Mouse (Mus musculus) adrenal gland, adult 2 months (tissue): ENCODE data around the gene Nfic. TPM values are rescaled to one million over a fixed set of nuclear protein-coding genes. Genes with fewer than 3 reads are reported as not detected.
A peak's percentile ranks its signal among the peaks of the same experiment; 100 is the strongest.

ENCODE experiments used
- DNase-seq: peaks from one replicate; pipeline ENCODE4 v3.0.0; 2021
- polyA plus RNA-seq: library from polyadenylated mRNA; depleted of rRNA; stranded (reverse); fragments of >200 nt; gene quantifications from 2 replicates; pipeline ENCODE4 v1.2.3, GENCODE M21; 2012
- total RNA-seq, 2 experiments: library from RNA; stranded (reverse); gene quantifications; 2 replicates each; pipeline ENCODE4 v1.2.3; 2021

Gene Nfic
- total and polyA plus RNA-seq, 3 experiments, result 80.8 to 171 (median 126) TPM

- no peak for DNase-seq
Observed at GRCm38 (mm10) chr10:81485479-81486018, 30.1 kb upstream of the Nfic start.

GRCm38 (mm10) chr10:81485060-81485449 is 29.6 kb upstream of the Nfic start:
- DNase-seq, result no peak

DNA sequence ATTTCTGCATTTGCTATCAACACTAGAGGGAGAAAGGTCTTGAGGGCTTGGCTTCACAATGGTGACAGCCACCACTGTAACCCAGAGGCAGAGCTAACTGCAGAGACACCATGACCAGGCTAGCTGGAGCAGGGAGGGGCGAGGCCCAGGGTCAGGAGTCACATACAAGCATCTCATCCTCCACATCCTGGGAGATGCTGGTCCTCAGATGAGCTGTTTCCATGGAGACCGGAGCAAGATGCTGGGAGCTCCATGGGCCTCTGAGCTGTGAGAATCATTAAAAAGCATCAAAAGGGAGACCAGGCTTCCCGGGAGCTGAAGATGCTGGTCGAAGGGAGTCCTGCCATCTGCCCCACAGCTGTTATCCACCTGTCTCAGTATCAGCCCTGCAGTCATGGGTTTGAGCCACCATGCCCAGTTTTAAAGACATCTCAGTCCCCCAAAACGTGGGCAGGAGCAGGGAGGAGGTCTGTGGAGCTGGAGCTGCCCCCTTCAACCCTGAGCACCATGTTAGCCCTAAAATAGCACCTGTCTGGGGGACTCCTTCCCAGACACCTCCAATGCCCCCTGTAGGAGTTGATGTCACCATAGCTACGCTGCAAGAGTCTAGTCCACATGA is 29.1 kb upstream of the Nfic start:
- no peak for DNase-seq

DNA sequence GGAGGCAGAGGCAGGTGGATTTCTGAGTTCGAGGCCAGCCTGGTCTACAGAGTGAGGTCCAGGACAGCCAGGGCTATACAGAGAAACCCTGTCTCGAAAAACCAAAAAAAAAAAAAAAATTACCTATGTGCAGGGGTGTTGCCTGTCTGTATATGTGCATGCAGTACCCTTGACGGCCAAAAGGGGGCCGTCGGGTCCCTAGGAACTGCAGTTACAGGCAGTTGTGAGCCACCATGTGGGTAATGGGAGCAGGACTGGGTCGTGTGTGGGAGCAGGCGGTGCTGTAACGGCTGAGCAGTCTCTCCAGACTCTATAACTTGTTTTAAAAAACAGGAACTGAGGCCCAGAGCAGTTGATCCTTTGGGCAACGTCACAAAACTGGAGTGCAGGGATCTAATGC is 28.5 kb upstream of the Nfic start:
- DNase-seq, result no peak

DNA sequence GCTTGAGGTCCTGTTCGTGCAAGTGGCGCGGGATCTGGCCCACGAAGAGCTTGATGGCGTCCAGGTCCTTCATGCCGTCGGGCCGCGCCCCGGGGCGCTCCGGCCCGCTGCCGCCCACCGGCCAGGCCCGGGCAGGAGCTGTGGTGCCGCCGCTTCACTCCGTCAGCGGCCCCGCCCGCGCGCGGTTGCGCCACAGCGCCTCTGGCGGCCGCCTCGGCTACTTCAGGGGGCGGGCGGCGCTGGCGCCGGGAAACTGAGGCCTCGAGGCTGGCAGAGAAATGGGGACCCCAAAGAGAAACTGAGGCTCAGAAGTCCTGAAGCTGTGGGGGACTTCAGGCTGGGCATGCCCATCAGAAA is 27.1 kb upstream of the Nfic start, which contains the start of gene Celf5:
Gene Celf5, minus strand, starts transcription at position 177 of the 357 bp plus-strand sequence.
- peak; percentile 65 for DNase-seq

DNA sequence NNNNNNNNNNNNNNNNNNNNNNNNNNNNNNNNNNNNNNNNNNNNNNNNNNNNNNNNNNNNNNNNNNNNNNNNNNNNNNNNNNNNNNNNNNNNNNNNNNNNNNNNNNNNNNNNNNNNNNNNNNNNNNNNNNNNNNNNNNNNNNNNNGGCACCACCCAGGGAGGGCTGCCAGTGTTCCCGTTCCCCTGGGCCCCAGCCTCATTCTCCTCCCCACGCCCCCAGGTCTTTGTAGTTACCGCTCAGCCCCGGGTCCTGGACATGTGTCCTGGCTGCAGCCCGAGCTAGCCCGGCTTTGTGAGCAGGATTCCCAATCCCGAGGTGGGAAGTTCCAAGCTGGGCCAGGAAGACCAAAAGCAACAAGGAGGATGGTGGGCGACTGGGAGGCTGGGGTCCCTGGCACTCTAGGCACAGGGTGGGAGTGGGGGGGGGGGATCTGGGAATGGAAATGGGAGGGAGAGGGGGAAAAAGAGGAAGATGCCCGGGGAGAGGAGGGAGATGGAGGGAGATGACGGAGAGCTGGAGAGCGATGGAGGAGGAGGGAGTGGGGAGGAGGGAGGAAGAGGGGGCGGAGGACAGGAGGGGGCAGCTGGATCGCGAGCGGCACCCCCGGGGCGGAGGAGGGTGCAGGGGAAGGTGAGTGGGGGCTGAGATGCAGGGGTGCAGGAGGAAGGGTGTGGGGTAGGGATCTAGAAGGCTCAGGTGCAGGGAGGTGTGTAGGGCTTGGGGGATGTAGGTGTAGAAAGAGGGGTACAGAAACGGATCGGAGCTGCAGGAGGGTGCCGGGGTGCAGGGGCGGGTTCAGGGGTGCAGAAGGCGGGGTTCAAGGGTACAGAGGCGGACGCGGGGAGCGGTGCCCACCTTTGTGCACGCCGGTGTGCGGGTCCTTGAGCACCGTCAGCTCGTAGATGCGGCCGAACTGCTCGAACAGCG is 26.4 kb upstream of the Nfic start:
- no peak for DNase-seq

DNA sequence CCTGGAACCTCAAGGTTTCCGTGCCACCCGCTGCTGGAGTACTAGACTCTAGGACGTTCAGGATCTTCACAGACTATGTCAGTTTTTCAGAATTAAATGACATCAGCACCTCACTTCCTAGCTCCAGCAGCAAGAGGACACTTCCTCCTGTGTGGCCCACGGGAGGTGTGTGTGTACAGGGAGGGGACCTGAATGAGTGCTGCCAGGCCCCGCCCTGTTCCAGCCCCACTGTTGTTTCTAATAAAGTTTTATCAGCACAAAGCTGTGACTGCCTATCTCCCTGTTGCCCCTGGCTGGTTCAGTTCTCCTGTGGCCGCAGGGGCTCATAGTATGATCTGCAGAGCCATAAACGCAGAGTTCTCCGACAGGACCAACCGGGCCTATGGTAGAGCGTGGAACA is 19.0 kb upstream of the Nfic start:
- no peak for DNase-seq

GRCm38 (mm10) chr10:81473003-81473451 is 17.6 kb upstream of the Nfic start:
- DNase-seq, result no peak

- no peak for DNase-seq
Observed at GRCm38 (mm10) chr10:81472403-81473002, 17.1 kb upstream of the Nfic start.

DNA sequence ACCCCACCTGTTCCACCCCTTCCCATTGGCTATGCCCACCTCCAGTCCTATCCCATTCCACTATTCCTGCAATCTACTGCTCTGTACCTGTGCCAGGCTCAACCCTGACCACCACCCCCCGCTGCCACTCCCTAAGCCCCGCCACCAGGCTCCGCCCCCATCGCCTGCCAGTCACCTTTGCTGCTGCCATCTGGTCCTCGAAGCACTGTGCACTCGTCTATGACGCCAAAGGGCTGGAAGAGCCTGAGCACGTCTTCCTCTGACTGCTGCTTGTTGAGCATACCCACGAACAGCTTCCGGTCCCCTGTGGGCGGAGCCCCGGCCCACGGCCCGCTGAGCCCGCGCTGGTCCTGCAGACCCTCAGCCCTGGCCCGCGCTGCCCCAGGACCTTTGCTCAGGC is 15.0 kb upstream of the Nfic start:
- DNase-seq, result no peak

- DNase-seq, result no peak
Observed at GRCm38 (mm10) chr10:81469253-81469652, 13.8 kb upstream of the Nfic start.

GRCm38 (mm10) chr10:81467670-81468235 is 12.3 kb upstream of the Nfic start:
- no peak for DNase-seq

GRCm38 (mm10) chr10:81466881-81467280 is 11.4 kb upstream of the Nfic start:
- no peak for DNase-seq

DNA sequence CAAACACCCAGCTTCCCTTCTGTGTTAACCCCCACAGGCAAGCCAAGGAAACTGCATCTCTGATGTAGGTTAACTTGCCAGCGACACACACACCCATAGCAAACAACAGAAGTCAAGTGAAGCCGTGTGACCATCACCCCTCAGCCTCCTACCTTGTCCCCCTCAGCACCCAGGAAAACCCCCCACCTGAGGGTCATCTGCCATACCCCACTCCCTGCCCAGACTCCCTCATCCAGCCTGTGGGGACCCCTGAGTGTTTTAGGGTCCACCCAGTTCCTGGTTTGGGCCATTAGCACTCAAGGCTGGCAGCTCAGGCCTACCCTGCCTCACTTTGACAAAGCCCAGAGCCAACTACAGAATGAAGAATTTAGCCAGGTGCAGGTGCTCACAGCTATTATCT is 10.6 kb upstream of the Nfic start:
- no peak for DNase-seq

- no peak for DNase-seq
Observed at GRCm38 (mm10) chr10:81465265-81465645, 9.8 kb upstream of the Nfic start.

DNA sequence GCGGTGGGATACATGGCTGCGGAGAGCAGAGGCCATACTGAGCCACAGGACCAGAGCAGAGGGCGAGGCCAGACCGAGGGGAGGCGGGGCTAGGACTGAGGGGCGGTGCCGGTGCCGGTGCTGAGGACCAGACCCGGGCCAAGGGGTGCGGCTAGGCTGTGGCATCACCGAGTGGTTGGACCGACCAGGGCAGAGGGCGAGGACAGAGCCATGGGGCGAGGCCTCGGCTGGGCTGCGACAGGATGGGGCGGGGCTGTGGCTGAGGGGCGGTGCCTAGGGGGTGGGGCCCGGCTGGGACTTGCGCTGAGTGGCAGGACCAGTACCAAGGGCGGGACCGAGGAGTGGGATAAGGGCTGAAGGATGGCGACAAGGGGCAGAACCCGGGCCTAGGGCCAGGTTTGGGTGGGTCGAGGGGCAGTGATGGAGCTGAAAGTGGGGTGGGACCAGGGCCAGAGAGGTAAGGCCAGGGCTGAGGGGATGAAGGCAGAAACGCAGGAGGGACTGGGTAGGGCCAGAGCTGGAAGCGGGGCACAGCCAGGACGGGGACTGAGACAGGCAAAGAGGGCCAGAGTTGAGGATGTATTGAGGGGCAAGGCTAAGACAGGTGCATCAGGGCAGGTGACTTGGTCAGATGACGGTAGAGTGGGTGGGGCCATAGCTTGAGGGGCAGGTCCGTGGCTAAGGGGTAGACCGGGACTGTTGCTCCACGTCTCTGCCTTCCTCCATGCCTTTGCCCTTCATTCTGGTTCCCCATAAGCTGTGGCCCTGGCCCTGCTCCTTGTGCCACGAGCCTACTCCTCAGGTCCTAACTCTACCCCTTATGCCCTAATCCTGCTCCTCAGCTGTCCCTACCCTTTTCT is 9.2 kb upstream of the Nfic start:
- peak; percentile 51 for DNase-seq

- no peak for DNase-seq
Observed at GRCm38 (mm10) chr10:81463531-81463930, 8.1 kb upstream of the Nfic start.

GRCm38 (mm10) chr10:81462917-81463316 is 7.5 kb upstream of the Nfic start:
- DNase-seq, result no peak

DNA sequence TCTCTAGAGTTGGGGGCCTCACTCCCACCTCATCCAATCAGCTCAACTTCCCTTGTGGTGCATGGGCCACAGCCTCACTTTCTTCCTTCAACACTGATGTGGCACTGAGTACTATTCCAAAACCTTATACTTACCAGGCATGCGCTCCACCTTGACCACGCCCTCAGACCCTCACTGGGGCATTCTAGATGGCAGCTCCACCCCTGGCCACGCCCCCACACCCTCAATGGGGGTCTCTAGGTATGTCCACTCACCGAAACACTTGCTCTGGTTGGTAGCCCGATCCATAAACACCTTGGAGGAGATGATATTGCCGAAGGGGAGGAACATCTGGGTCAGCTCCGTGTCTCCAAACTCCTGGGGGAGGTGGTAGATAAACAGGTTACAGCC is 7.0 kb upstream of the Nfic start:
- DNase-seq, result no peak

DNA sequence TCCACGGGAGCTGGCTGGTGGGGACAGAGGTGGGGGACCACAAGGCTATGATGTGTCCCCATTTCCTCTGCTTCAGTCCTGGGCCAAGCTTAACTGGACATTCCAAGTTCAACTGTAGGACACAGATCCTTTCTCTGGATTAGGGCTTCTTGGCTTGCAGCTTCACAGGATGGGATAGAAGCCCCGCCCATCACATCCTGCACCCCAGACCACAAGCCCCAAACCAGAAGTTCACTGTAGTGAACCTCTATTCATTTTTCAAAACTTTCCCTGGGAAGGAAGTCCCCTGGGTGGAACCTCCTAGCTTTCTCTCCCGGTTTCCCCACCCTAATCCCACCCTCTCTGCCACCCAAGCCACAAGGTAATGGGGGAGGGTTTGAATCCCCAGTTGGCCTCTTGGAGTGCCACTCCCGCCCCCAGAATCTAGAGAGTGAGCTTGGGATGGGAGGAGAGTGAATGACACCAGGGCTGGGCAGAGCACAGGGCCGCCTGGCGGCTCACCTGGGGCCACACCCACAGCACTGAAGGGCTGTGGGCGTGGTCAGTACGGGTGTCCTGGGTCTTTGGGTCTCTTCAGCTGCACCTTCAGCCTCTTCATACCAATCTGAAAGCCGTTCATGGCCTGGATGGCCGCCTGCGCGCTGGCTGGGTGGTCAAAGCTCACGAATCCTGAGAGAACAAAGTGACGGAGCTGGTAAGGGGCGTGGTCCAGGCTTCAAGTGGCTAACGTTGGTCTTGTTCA is 6.4 kb upstream of the Nfic start:
- no peak for DNase-seq

DNA sequence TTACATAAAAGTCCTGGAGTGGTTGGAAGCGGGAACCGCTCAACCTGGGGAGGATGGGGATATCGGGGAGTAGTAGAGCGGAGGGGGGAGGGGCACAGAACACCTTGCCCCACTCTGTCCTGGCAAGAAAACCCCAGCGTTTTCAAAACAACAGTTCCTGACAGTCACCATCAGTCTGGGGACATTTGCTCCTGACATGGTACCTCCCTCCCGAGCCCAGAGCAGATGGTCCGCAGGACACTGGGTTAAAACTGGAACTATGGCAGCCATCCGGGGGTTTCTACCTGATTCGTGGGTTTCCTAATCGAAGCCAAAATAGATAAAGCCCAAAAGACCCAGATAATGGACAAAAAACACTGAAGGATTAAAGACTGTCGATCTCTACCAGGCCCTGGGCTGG is 5.5 kb upstream of the Nfic start:
- no peak for DNase-seq
